In genomic region chr2:27174242-27174641, GRCm38 (mm10) we compare ENCODE assay signal across 24 mouse cellular contexts. TPM values are rescaled to one million over a fixed set of nuclear protein-coding genes. Genes with fewer than 3 reads are reported as not detected.
"Had no signal": no experiment of that assay in that cellular context is flagged by ENCODE, and none has a peak within 500 bp of the region (broad histone marks: within the 10 kb centered on the region; RNA-seq: fewer than 3 reads in every experiment).

No protein-coding gene starts in this region.

- H3K27me3 ChIP-seq: liver, embryonic 15.5 days; neural tube, embryonic 12.5 days had no signal

- H3K9me3 ChIP-seq: liver, embryonic 15.5 days; lung, embryonic 15.5 days; midbrain, embryonic 12.5 days; neural tube, embryonic 12.5 days had no signal

- H3K4me3 ChIP-seq: liver, embryonic 15.5 days; lung, embryonic 15.5 days; megakaryocyte, embryonic 14.5 days; midbrain, embryonic 12.5 days; neural tube, embryonic 12.5 days had no signal

- DNase-seq: liver, postnatal 0 days; lung, adult 2 months; lung, postnatal 14 days; lung, postnatal 36 days; midbrain, embryonic 14.5 days; retina, postnatal 1 day; right cerebral cortex, adult 18-20 months; right cerebral cortex, postnatal 25 days; right cerebral cortex, postnatal 4 days; spleen, adult 18-20 months; thymus, adult 18-20 months; thymus, postnatal 14 days; thymus, postnatal 36 days had no signal

- H3K4me1 ChIP-seq: liver, embryonic 15.5 days; midbrain, embryonic 12.5 days had no signal

- H3K9ac ChIP-seq: liver, embryonic 15.5 days; liver, postnatal 0 days; lung, embryonic 15.5 days; midbrain, embryonic 12.5 days; neural tube, embryonic 12.5 days had no signal

- H3K27ac ChIP-seq: liver, embryonic 15.5 days; lung, embryonic 15.5 days; macrophage; midbrain, embryonic 12.5 days; neural tube, embryonic 12.5 days had no signal

- H3K36me3 ChIP-seq: liver, embryonic 15.5 days; lung, embryonic 15.5 days; midbrain, embryonic 12.5 days; neural tube, embryonic 12.5 days had no signal

- ATAC-seq: liver, postnatal 0 days; lung, postnatal 0 days had no signal

- H3K4me2 ChIP-seq: liver, embryonic 15.5 days; lung, embryonic 15.5 days; midbrain, embryonic 12.5 days; neural tube, embryonic 12.5 days had no signal

RNA-seq across cellular contexts. Expression of gene Dbh, which starts 9.2 kb away (rescaled TPM):
- total RNA-seq: megakaryocyte progenitor cell, adult 5-6 weeks; monocyte, adult 5-6 weeks; neutrophil, adult 5-6 weeks had no signal
- polyA plus RNA-seq: liver, postnatal 0 days; macrophage had no signal

RNA-seq across cellular contexts. Expression of gene Fam163b, which starts 32.0 kb away (rescaled TPM):
- total RNA-seq: megakaryocyte progenitor cell, adult 5-6 weeks; monocyte, adult 5-6 weeks; neutrophil, adult 5-6 weeks had no signal
- polyA plus RNA-seq: liver, embryonic 15.5 days; liver, postnatal 0 days; macrophage; stomach, embryonic 14.5 days had no signal
